Mouse (Mus musculus) gastrocnemius, adult 8-10 months (tissue): Measurements from ENCODE around the gene Setd1a. TPM values are rescaled to one million over a fixed set of nuclear protein-coding genes. Genes with fewer than 3 reads are reported as not detected.
"Not testable (repeated sequence)": the region's sequence is repeated elsewhere in the genome, so short reads cannot be mapped to it uniquely, and the experiment has no call there.

Experiments
- DNase-seq, 2 experiments: peaks; one replicate each; pipeline ENCODE4 v3.0.0; 2022; ENCODE audit warnings: low spot score in 2 of 2
- total RNA-seq, 4 experiments: library from RNA; stranded (reverse); gene quantifications; 2 replicates each; pipeline ENCODE4 v1.2.4; 2022

Setd1a gene
- total RNA-seq, 4 experiments from 2014 or later: 16.4 to 22.8 (median 18.6) TPM

DNA sequence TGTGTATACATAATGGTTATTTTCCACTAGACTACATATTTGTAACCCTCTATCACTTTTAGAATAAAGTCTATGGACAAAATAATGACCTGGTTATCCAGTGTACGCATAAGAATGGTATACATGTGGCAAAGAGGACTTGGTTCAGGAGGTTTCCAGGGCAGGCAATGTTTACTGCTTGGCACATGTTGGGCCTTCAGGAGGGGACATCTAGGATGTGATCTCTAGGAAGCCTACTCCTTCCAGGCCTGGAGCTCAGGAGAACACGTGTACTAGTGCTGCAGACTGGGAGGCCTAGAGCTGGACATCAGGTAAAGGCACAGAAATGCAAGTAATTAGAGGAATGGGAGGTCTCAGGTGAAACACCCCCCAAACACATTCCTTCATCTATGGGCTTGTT lies 59.1 kb downstream of the Setd1a start:
- no peak for DNase-seq

DNA sequence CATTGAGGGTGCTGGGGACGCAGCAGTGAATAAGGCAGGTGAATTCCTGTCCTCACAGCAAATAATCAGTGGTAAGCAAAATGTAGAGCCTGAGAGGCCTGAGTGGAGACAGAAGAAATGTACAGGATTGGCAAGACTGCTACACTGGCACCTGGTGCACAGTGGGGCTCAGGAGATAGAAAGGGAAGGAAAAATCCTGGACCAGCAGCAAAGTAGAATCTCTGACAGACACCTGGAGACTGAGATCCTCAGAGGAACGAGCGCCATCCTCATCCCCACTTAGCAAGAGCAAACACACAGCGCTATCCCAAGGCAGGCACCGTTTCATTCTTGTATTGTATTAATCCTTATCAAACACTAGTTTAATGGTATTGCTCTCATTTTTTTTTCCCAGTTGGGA lies 61.0 kb downstream of the Setd1a start:
- no peak for DNase-seq

DNA sequence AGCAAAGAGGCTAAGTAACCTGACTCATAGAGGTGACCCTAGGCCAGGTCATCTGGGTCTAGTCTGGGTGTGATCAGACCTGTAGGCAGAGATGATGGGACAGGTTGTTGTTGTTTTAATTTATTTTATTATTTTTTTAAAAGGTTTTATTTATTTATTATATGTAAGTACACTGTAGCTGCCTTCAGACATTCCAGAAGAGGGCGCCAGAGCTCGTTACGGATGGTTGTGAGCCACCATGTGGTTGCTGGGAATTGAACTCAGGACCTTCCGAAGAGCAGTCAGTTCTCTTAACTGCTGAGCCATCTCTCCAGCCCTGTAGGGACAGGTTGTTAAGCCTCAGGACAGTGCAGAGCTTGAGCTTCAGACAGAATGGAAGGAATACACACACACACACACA lies 61.4 kb downstream of the Setd1a start:
- DNase-seq: not testable (repeated sequence)

DNA sequence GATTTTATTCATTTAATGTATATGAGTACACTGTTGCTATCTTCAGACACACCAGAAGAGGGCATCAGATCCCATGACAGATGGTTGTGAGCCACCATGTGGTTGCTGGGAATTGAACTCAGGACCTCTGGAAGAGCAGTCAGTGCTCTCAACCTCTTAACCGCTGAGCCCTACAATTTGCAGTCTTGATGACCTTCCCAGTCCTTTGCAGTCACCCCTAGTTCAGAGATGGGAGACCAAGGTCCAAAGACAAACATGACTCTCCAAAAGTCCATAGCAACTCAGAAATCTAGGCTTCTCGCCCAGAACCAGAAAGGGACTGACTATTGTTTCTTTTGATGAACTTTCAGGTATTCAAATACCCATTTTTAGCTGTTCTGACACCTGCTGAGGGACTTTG lies 63.6 kb downstream of the Setd1a start:
- not testable (repeated sequence) for DNase-seq

- peak; percentile 28 to 30 for DNase-seq
Measured at GRCm38 (mm10) chr7:127840886-127841285, 64.4 kb downstream of the Setd1a start.

DNA sequence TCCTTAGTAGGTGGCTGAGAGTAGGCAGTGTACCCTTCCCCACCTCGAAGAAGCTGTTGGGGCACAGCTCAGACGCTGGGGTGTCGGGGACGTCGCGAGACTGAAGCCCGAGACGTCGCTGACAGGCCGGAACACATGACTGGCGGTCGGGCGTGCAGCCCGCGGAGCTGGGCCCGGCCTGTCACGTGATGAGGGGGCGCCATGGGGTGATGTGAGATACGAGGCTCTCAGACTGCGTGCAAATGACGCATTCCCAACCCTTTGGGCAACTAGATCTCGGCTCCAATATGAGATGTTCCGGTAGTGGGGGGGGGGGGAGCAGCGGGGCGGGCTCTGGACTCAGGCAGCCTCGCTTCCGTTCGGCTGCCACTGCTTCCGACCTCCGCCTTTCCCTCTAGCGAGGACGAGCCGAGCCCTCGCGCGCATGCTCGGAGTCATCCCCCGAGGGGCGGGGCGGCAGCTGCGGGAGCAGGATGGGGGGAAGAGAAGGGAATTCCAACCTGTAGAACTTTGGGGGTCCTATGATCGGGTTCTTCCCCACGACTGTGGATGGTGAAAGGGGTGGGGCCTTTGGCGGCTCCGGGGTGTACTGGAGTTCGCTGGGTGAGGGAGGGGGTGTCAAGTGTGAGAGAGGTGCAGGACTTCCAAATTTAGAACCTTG lies 65.0 kb downstream of the Setd1a start:
- peak; percentile 93 to 94 for DNase-seq

GRCm38 (mm10) chr7:127842001-127842718 lies 65.7 kb downstream of the Setd1a start:
- DNase-seq: peak; percentile 63 to 79

Other genes starting within 250 kb of the Setd1a start
- gene Tmem265, start 215.3 kb upstream of the Setd1a start, total RNA-seq: not detected
- gene Phkg2, start 203.3 kb upstream of the Setd1a start, total RNA-seq: 10 to 100 TPM in 1 of 4 experiments, 1 to 10 TPM in 3; 8.0 to 10.6 (median 8.4) TPM
- 1 to 10 TPM; 2.0 to 2.6 (median 2.2) TPM for gene Ccdc189, start 188.1 kb upstream of the Setd1a start, total RNA-seq
- gene Rnf40, start 187.9 kb upstream of the Setd1a start, total RNA-seq: 10 to 100 TPM; 28.6 to 32.3 (median 30.6) TPM
- gene Zfp629, start 160.9 kb upstream of the Setd1a start, total RNA-seq: 1 to 10 TPM; 6.8 to 7.8 (median 7.4) TPM
- 10 to 100 TPM; 33.5 to 36.0 (median 34.1) TPM for gene Bcl7c, start 67.7 kb upstream of the Setd1a start, total RNA-seq
- 10 to 100 TPM; 15.2 to 20.3 (median 17.1) TPM for gene Ctf1, start 63.9 kb upstream of the Setd1a start, total RNA-seq
- gene Ctf2, start 44.5 kb upstream of the Setd1a start, total RNA-seq: not detected
- gene Fbxl19, start 32.1 kb upstream of the Setd1a start, total RNA-seq: 1 to 10 TPM in 2 of 4 experiments, under 1 TPM in 2; 0.92 to 1.6 (median 1.1) TPM
- 10 to 100 TPM; 12.2 to 13.6 (median 12.9) TPM for gene Orai3, start 6.9 kb upstream of the Setd1a start, total RNA-seq
- 1 to 10 TPM; 1.6 to 2.3 (median 2.1) TPM for gene Gm49388, start 8.9 kb downstream of the Setd1a start, total RNA-seq
- 1 to 10 TPM; 1.5 to 4.2 (median 1.9) TPM for gene Hsd3b7, start 23.9 kb downstream of the Setd1a start, total RNA-seq
- 10 to 100 TPM; 44.5 to 64.1 (median 50.8) TPM for gene Stx4a, start 47.6 kb downstream of the Setd1a start, total RNA-seq
- gene Stx1b, start 47.9 kb downstream of the Setd1a start, total RNA-seq: 1 to 10 TPM in 1 of 4 experiments, under 1 TPM in 3; 0.53 to 1.0 (median 0.75) TPM
- 10 to 100 TPM; 12.2 to 14.5 (median 14.0) TPM for gene Zfp646, start 99.6 kb downstream of the Setd1a start, total RNA-seq
- 1 to 10 TPM; 3.1 to 4.6 (median 4.5) TPM for gene Zfp668, start 100.2 kb downstream of the Setd1a start, total RNA-seq
- 1 to 10 TPM; 1.5 to 1.8 (median 1.7) TPM for gene Prss53, start 114.3 kb downstream of the Setd1a start, total RNA-seq
- gene Gm21974, start 118.8 kb downstream of the Setd1a start, total RNA-seq: not detected
- gene Vkorc1, start 118.9 kb downstream of the Setd1a start, total RNA-seq: 1 to 10 TPM; 5.3 to 9.9 (median 8.6) TPM
- 100 to 1,000 TPM; 163 to 190 (median 180) TPM for gene Bckdk, start 127.4 kb downstream of the Setd1a start, total RNA-seq
- 10 to 100 TPM; 20.8 to 30.8 (median 23.0) TPM for gene Kat8, start 135.8 kb downstream of the Setd1a start, total RNA-seq
- not detected for gene Prss8, start 153.4 kb downstream of the Setd1a start, total RNA-seq
- gene Prss36, start 170.1 kb downstream of the Setd1a start, total RNA-seq: 1 to 10 TPM; 5.7 to 8.9 (median 7.9) TPM
- 10 to 100 TPM; 52.0 to 94.3 (median 70.5) TPM for gene Fus, start 190.8 kb downstream of the Setd1a start, total RNA-seq
- under 1 TPM in 3 of 4 experiments, not detected in 1; 0.21 to 0.75 (median 0.43) TPM for gene Pycard, start 217.2 kb downstream of the Setd1a start, total RNA-seq
- gene Trim72, start 227.3 kb downstream of the Setd1a start, total RNA-seq: 100 to 1,000 TPM; 204 to 246 (median 223) TPM